Mouse (Mus musculus) thymus, adult 2 months (tissue): Measurements from ENCODE around the gene Cecr2.

Experiments used
- CTCF ChIP-seq: fragments of 200-500 bp; IDR thresholded peaks from 2 replicates; pipeline ENCODE4 v1.5.1; 2012; ENCODE audit warnings: mild to moderate bottlenecking, control low read depth, low read length, moderate library complexity, borderline replicate concordance; ENCODE audit not compliant: control insufficient read depth, poor library complexity, insufficient read depth; ENCODE audit errors: extremely low read depth
- POLR2A ChIP-seq: fragments of 200-500 bp; IDR thresholded peaks from 2 replicates; pipeline ENCODE4 v1.6.1; 2012; ENCODE audit warnings: mild to moderate bottlenecking, low read length, control low read depth, moderate library complexity; ENCODE audit not compliant: control insufficient read depth, poor library complexity, insufficient read depth; ENCODE audit errors: extremely low read depth

- TF ChIP-seq POLR2A (no peak), CTCF (no peak)
Measured at GRCm38 (mm10) chr6:120708759-120709158, 42.6 kb downstream of the Cecr2 start.
